23 mouse cellular contexts compared by ENCODE assay signal in the genomic region with DNA sequence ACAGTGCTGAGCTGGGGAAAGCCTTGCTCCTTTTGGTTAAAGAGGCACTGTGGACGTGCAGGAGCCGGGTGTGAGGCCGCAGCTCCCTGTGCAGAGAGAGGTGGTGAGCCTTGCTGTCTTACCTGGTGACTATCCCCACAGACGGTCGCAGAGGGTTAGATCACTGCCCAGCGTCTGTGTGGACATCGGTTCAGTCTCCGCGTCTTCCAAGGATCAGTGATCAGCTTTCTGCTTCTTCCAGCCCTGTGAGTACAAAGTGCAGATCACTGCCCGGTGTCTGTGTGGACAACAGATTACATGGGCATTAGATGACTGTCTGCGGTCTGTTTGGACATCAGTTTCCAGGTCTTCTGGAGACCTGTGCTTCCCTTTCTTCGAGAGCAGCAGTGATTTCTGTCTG. TPM values are rescaled to one million over a fixed set of nuclear protein-coding genes. Genes with fewer than 3 reads are reported as not detected.
DNase-seq lines count a peak whose midpoint lies in the region; ATAC-seq and TF ChIP-seq lines count a peak whose summit lies in the region.
"Had no signal": no experiment of that assay in that cellular context is flagged by ENCODE, and none has a peak within 500 bp of the region (broad histone marks: within the 10 kb centered on the region; RNA-seq: fewer than 3 reads in every experiment).

No protein-coding gene starts in this region.

- no peak overlapping the region for H3K4me3 ChIP-seq in cerebellum, adult 2 months (replicated peaks; ENCODE audit: insufficient read depth, low read depth, low read length)
- H3K4me3 ChIP-seq in intestine, embryonic 16.5 days (ENCODE audit: low read length): no peak overlapping the region
- no peak overlapping the region for H3K4me3 ChIP-seq in intestine, embryonic 15.5 days (replicated peaks)
- no peak overlapping the region for H3K4me3 ChIP-seq in layer of hippocampus, adult 2 months
- H3K4me3 ChIP-seq: embryonic facial prominence, embryonic 10.5 days; hindbrain, embryonic 13.5 days; limb, embryonic 15.5 days; stomach, embryonic 15.5 days had no signal

- H3K9ac ChIP-seq in intestine, embryonic 16.5 days (ENCODE audit: low read depth, low read length): 0 out of 2 replicates have a peak overlapping the region, but pooled peaks have one; percentile 1
- H3K9ac ChIP-seq in intestine, embryonic 15.5 days: no peak overlapping the region
- H3K9ac ChIP-seq: forebrain, postnatal 0 days; hindbrain, embryonic 13.5 days; limb, embryonic 15.5 days; stomach, embryonic 15.5 days had no signal

- H3K9me3 ChIP-seq in intestine, embryonic 16.5 days (ENCODE audit: control insufficient read depth, low read length): no peaks in the 10 kb centered on the region
- no peaks in the 10 kb centered on the region for H3K9me3 ChIP-seq in intestine, embryonic 15.5 days
- H3K9me3 ChIP-seq: embryonic facial prominence, embryonic 10.5 days; hindbrain, embryonic 13.5 days; limb, embryonic 15.5 days; stomach, embryonic 15.5 days had no signal

- peaks cover 11% of the 10 kb centered on the region; the same call in 1 of the 2 replicates for H3K36me3 ChIP-seq in intestine, embryonic 16.5 days (ENCODE audit: control insufficient read depth, insufficient read depth, low read length)
- 0 out of 2 replicates have a peak, but pooled peaks cover 8% of the 10 kb centered on the region for H3K36me3 ChIP-seq in intestine, embryonic 15.5 days

- H3K4me1 ChIP-seq in cerebellum, adult 2 months (ENCODE audit: control insufficient read depth, insufficient read depth, low read length): peaks cover 46% of the 10 kb centered on the region
- peaks cover 21% of the 10 kb centered on the region; the same call in 1 of the 2 replicates for H3K4me1 ChIP-seq in intestine, embryonic 16.5 days (ENCODE audit: control insufficient read depth, insufficient read depth, low read length)
- H3K4me1 ChIP-seq in intestine, embryonic 15.5 days (replicated peaks): peaks cover 28% of the 10 kb centered on the region
- H3K4me1 ChIP-seq: stomach, embryonic 15.5 days had no signal

- TF ChIP-seq POLR2A in cerebellum, adult 2 months (IDR thresholded peaks at IDR 0.05; ENCODE audit: borderline replicate concordance, insufficient read depth, low read length): no peak

- H3K27ac ChIP-seq in cerebellum, adult 2 months (ENCODE audit: insufficient read depth, low read length): peak overlapping the region; percentile 76
- no peak overlapping the region for H3K27ac ChIP-seq in intestine, embryonic 16.5 days (ENCODE audit: low read length)
- H3K27ac ChIP-seq in intestine, embryonic 15.5 days: no peak overlapping the region
- peak overlapping the region; percentile 88 for H3K27ac ChIP-seq in layer of hippocampus, adult 2 months
- H3K27ac ChIP-seq: embryonic facial prominence, embryonic 10.5 days; hindbrain, embryonic 13.5 days; limb, embryonic 15.5 days; macrophage; stomach, embryonic 15.5 days had no signal

- no peaks in the 10 kb centered on the region for H3K27me3 ChIP-seq in cerebellum, adult 2 months (ENCODE audit: control insufficient read depth, insufficient read depth, low read length)
- no peaks in the 10 kb centered on the region for H3K27me3 ChIP-seq in intestine, embryonic 16.5 days (replicated peaks; ENCODE audit: control insufficient read depth, insufficient read depth, low read length)
- no peaks in the 10 kb centered on the region for H3K27me3 ChIP-seq in intestine, embryonic 15.5 days (replicated peaks)
- H3K27me3 ChIP-seq: hindbrain, embryonic 13.5 days; limb, embryonic 15.5 days; stomach, embryonic 15.5 days had no signal

- TF ChIP-seq CTCF in cerebellum, adult 2 months (IDR thresholded peaks at IDR 0.05; ENCODE audit: borderline replicate concordance, insufficient read depth, low read depth, low read length): no peak
- no peak for TF ChIP-seq CTCF in layer of hippocampus, adult 2 months (conservative IDR thresholded peaks at IDR 0.05)

- no peak for ATAC-seq in intestine, embryonic 16.5 days
- no peak for ATAC-seq in intestine, embryonic 15.5 days
- ATAC-seq: forebrain, postnatal 0 days; inflammation-experienced regulatory T-cells, adult 6 months; lung, postnatal 0 days; midbrain, embryonic 16.5 days had no signal

- DNase-seq in cerebellum, adult 2 months: peak; percentile 32 to 51
- no peak for DNase-seq in cerebellum, adult 11-12 months
- DNase-seq in layer of hippocampus, adult 2 months (ENCODE audit: low spot score in 2 of 2): no peak
- DNase-seq in layer of hippocampus, adult 18-20 months (ENCODE audit: low spot score in 2 of 2): no peak
- DNase-seq in kidney, postnatal 25 days: peak; percentile 35 to 66
- no peak for DNase-seq in adrenal gland, adult 2 months
- DNase-seq: adrenal gland, postnatal 36 days; forebrain, postnatal 0 days; gastrocnemius, postnatal 14 days; left cerebral cortex, postnatal 4 days; right cerebral cortex, postnatal 4 days; thymus, adult 18-20 months; thymus, postnatal 36 days had no signal

- H3K4me2 ChIP-seq in intestine, embryonic 16.5 days (ENCODE audit: low read depth, low read length): no peak overlapping the region
- no peak overlapping the region for H3K4me2 ChIP-seq in intestine, embryonic 15.5 days (replicated peaks)
- H3K4me2 ChIP-seq: hindbrain, embryonic 13.5 days; limb, embryonic 15.5 days; stomach, embryonic 15.5 days had no signal

- WGBS in cerebellum, adult 2 months: 52% methylated on average over 12 of the region's 12 CpGs
- 80% methylated on average over 12 of the region's 12 CpGs for WGBS in intestine, embryonic 16.5 days
- 80% methylated on average over 12 of the region's 12 CpGs for WGBS in intestine, embryonic 15.5 days

RNA-seq across cellular contexts. Expression of gene Ssx2ip, which starts 10.1 kb away (rescaled TPM):
- 33.2 and 33.5 TPM in 2 replicates for polyA plus RNA-seq in cerebellum, adult 2 months (2012; rRNA removed)
- polyA plus RNA-seq in intestine, embryonic 16.5 days (2015; fragmentation: Nextera tagmentation; extraction: Ambion mirVana): 36.1 and 38.1 TPM in 2 replicates
- 38.6 and 41.5 TPM in 2 replicates for polyA plus RNA-seq in intestine, embryonic 15.5 days (2015; fragmentation: Nextera tagmentation; extraction: Ambion mirVana)
- total RNA-seq in layer of hippocampus, adult 2 months (2021): 100 to 1,000 TPM in 1 of 2 experiments, 10 to 100 TPM in 1; 99.7 to 107 TPM
- total RNA-seq in layer of hippocampus, adult 18-20 months (2021): 100 to 1,000 TPM in 1 of 2 experiments, 10 to 100 TPM in 1; 97.4 to 105 TPM
- total RNA-seq in adrenal gland, adult 2 months (2021): 10 to 100 TPM in 1 of 2 experiments, 1 to 10 TPM in 1; 5.1 to 10.1 TPM
- polyA plus RNA-seq in adrenal gland, adult 2 months (2012; rRNA removed): 1.5 and 1.6 TPM in 2 replicates

RNA-seq across cellular contexts. Expression of gene Ctbs, which starts 35.0 kb away (rescaled TPM):
- polyA plus RNA-seq in cerebellum, adult 2 months (2012; rRNA removed): 2.7 and 3.0 TPM in 2 replicates
- 11.0 and 11.6 TPM in 2 replicates for polyA plus RNA-seq in intestine, embryonic 16.5 days (2015; fragmentation: Nextera tagmentation; extraction: Ambion mirVana)
- 10.1 and 11.3 TPM in 2 replicates for polyA plus RNA-seq in intestine, embryonic 15.5 days (2015; fragmentation: Nextera tagmentation; extraction: Ambion mirVana)
- total RNA-seq in layer of hippocampus, adult 2 months (2021): 1 to 10 TPM; 9.0 to 9.1 TPM
- 1 to 10 TPM; 5.9 to 7.7 TPM for total RNA-seq in layer of hippocampus, adult 18-20 months (2021)
- total RNA-seq in adrenal gland, adult 2 months (2021): 1 to 10 TPM; 9.4 to 9.6 TPM
- 2.7 and 3.2 TPM in 2 replicates for polyA plus RNA-seq in adrenal gland, adult 2 months (2012; rRNA removed)

Comparison
In these comparisons a context has a peak if more than half of its experiments do, and no peak if none do; other contexts are left out.
1. DNase-seq: peak in cerebellum, adult 2 months (2 of 2) and kidney, postnatal 25 days (2 of 2); none in cerebellum, adult 11-12 months (single experiment), layer of hippocampus, adult 2 months (0 of 2), layer of hippocampus, adult 18-20 months (0 of 2) and adrenal gland, adult 2 months (single experiment).
2. H3K27ac ChIP-seq: peak in cerebellum, adult 2 months (single experiment) and layer of hippocampus, adult 2 months (single experiment); none in intestine, embryonic 16.5 days (single experiment) and intestine, embryonic 15.5 days (single experiment).
3. RNA of gene Ssx2ip, which starts 10.1 kb away (polyA plus RNA-seq): 38.6 to 41.5 TPM in intestine, embryonic 15.5 days, 36.1 to 38.1 TPM in intestine, embryonic 16.5 days and 33.2 to 33.5 TPM in cerebellum, adult 2 months; 1.5 to 1.6 TPM in adrenal gland, adult 2 months; every median in the first group is over 10 times any median in the second.